Mouse (Mus musculus): ENCODE data around the gene Tmem198b. TPM values are rescaled to one million over a fixed set of nuclear protein-coding genes. Genes with fewer than 3 reads are reported as not detected.

Gene Tmem198b
- total RNA-seq, 4 experiments from 2014 or later: 4.4 to 5.6 (median 4.8) TPM

- no peak for DNase-seq (ENCODE audit: low spot score)
Observed at GRCm38 (mm10) chr10:128801981-128802495, 2.1 kb downstream of the Tmem198b start.

GRCm38 (mm10) chr10:128798676-128799075 lies 5.5 kb downstream of the Tmem198b start:
- DNase-seq (ENCODE audit: low spot score): no peak

- DNase-seq (ENCODE audit: low spot score): no peak
Observed at GRCm38 (mm10) chr10:128795581-128795980, 8.6 kb downstream of the Tmem198b start.

DNA sequence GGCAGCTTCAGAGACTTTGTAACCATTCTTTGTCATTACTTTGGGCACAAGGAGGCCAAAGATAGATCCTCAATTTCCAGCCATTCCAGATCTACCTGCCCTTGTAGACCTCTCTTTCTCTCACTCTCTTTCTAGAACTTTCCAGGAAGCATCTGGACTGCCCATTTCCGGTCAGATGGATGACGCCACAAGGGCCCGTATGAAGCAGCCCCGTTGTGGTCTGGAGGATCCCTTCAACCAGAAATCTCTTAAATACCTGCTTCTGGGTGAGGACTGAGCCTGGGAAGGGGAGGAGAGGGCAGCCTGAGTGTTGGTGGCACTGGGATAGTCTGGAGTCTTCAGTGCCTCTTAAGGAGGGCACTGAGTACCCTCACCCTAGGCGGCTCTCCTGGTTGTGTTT lies 9.8 kb downstream of the Tmem198b start:
- no peak for DNase-seq (ENCODE audit: low spot score)

- DNase-seq (ENCODE audit: low spot score): no peak
Observed at GRCm38 (mm10) chr10:128793258-128793657, 10.9 kb downstream of the Tmem198b start.

DNA sequence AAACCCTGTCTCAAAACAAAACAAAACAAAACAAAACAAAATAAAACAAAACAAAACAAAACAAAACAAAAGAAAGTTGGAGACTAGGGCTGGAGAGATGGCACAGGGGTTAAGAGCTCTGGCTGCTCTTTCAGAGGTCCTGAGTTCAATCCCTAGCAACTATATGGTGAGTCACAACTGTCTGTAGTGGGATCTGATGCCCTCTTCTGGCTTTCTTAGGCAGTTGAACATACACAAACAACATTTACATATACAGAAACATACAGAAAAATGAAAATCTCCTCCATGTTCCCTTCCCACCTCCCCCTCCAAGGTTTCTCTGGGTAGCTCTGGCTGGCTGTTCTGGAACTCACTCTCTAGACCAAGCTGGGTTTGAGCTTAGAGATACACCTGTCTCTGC lies 12.1 kb downstream of the Tmem198b start:
- DNase-seq (ENCODE audit: low spot score): no peak

GRCm38 (mm10) chr10:128790398-128791124 lies 13.6 kb downstream of the Tmem198b start, which contains the start of gene Mmp19:
Mmp19 (plus strand) TSS chr10:128790910.
- DNase-seq (ENCODE audit: low spot score): no peak

DNA sequence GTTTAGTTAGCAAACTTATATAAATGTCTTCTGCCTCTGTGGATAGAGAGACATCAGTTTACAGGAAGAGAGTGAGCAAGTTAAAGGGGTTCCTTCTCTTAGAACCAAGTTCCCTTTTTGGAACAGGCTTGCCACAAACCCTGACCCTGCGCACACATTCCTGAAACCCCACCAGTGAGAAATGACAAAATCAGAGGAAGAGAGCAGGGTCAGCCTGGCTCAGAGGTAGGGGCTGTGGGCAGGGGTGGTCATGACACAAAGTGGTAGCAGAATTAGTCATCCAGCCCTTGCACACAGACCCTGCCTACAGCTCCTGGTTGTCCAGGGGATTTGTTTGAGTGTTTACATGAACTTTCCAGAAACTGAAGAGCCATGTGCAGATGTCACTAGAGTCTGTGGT lies 24.0 kb downstream of the Tmem198b start:
- no peak for DNase-seq (ENCODE audit: low spot score)

DNA sequence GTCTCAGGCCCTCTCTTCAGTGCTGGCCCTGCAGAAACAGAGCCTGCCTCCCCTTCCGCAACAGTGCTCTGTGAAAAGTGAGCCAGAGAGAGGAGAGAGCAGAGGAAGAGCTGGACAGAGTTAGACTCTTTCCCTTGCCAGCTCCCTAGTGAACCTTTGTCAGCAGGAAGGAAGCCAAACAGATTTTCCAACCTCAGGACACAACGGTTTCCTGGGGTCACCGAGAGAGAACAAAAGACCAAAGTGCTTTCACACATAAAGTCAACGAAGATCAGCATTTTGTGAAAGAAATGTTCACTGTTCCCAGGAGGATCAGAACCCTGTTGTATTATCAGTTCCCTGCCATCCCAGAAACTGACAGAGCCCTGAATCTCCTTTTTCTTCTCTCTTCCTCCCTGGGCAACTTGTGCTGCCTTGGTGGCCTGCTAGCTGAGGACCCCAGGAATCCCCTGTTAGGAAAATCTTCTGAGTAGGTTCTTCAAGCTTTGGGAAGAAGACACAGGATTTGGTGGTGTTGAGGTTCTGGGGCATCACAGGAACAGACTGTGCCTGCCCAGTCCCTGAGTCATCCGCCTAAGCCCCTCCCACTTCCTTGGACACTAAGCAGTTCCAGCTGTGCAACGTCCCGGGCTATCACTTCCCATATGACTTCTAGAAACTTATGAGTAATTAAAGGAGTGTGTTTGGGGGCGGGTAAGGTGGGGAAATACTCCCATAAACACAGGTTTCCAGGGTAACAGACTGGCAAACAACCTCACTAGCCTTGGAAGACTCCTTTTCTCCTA lies 25.0 kb downstream of the Tmem198b start:
- DNase-seq (ENCODE audit: low spot score): peak; percentile 94

DNA sequence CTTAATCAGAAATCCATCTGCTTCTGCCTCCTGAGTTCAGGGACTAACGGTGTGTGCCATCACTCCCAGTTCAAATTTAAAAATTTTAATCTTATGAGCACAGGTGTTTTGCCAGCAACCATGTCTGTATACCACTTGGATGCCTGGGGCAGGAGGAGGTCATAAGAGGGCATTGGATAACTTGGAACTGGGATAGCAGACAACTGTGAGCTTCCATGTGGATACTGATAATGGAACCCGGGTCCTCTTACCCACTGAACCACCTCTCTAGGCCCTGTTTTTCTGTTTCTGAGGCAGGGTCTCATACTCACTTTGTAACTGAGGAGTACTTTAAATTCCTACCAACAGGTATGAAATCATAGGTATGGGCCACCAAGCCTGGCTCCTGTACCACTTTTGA lies 25.7 kb downstream of the Tmem198b start:
- DNase-seq (ENCODE audit: low spot score): no peak

DNA sequence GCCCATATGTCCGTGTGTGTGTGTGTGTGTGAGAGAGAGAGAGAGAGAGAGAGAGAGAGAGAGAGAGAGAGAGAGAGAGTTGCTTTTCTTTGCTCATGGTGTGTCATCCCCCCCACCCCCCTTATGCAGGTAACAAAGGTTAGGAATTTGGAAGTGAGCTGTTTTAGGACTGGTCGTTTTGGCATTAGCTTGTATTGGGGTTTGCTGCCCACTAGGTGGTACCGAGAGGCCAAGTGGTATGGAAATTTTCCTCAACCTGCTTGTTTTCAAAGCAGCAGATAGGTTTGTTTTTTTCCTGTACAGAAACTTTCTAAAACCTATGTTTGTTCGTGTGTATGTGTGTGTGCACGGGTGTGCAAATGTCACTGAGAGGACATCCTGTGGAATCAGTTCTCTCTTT lies 30.5 kb downstream of the Tmem198b start:
- no peak for DNase-seq (ENCODE audit: low spot score)

- DNase-seq (ENCODE audit: low spot score): no peak
Observed at GRCm38 (mm10) chr10:128772895-128773294, 31.3 kb downstream of the Tmem198b start.

Other genes with a start within 250 kb of the Tmem198b start
- 10 to 100 TPM; 35.0 to 47.9 (median 39.4) TPM for gene Pa2g4, start 238.4 kb downstream of the Tmem198b start, total RNA-seq (2022)
- gene Erbb3, start 214.7 kb downstream of the Tmem198b start, total RNA-seq (2022): 1 to 10 TPM; 6.9 to 8.5 (median 7.9) TPM
- gene Rps26, start 177.6 kb downstream of the Tmem198b start, total RNA-seq (2022): 100 to 1,000 TPM; 142 to 284 (median 234) TPM
- gene Ikzf4, start 158.4 kb downstream of the Tmem198b start, total RNA-seq (2022): 1 to 10 TPM in 1 of 4 experiments, under 1 TPM in 3; 0.49 to 2.3 (median 0.55) TPM
- 10 to 100 TPM; 23.1 to 28.7 (median 25.9) TPM for gene Suox, start 130.3 kb downstream of the Tmem198b start, total RNA-seq (2022)
- 10 to 100 TPM; 84.0 to 87.9 (median 85.0) TPM for gene Rab5b, start 108.1 kb downstream of the Tmem198b start, total RNA-seq (2022)
- gene Pmel, start 100.2 kb downstream of the Tmem198b start, total RNA-seq (2022): under 1 TPM; 0.29 to 0.79 (median 0.44) TPM
- 1 to 10 TPM; 8.0 to 8.8 (median 8.5) TPM for gene Cdk2, start 99.3 kb downstream of the Tmem198b start, total RNA-seq (2022)
- gene Dgka, start 59.5 kb downstream of the Tmem198b start, total RNA-seq (2022): 10 to 100 TPM; 11.3 to 12.9 (median 12.6) TPM
- 10 to 100 TPM in 1 of 4 experiments, 1 to 10 TPM in 3; 7.9 to 11.1 (median 9.4) TPM for gene Pym1, start 56.5 kb downstream of the Tmem198b start, total RNA-seq (2022)
- gene Mmp19, start 13.5 kb downstream of the Tmem198b start, total RNA-seq (2022): 1 to 10 TPM; 2.2 to 2.8 (median 2.5) TPM
- gene Dnajc14, start 308 bp downstream of the Tmem198b start, total RNA-seq (2022): 10 to 100 TPM; 34.7 to 38.9 (median 35.9) TPM
- 10 to 100 TPM; 31.5 to 40.7 (median 36.8) TPM for gene Sarnp, start 13.0 kb upstream of the Tmem198b start, total RNA-seq (2022)
- gene Ormdl2, start 17.3 kb upstream of the Tmem198b start, total RNA-seq (2022): 10 to 100 TPM in 1 of 4 experiments, 1 to 10 TPM in 3; 5.8 to 10.5 (median 7.0) TPM
- gene Gdf11, start 87.3 kb upstream of the Tmem198b start, total RNA-seq (2022): 1 to 10 TPM; 1.3 to 3.0 (median 1.9) TPM
- 100 to 1,000 TPM; 121 to 171 (median 135) TPM for gene Cd63, start 96.6 kb upstream of the Tmem198b start, total RNA-seq (2022)
- 1 to 10 TPM; 3.8 to 6.2 (median 5.2) TPM for gene Rdh5, start 118.5 kb upstream of the Tmem198b start, total RNA-seq (2022)
- gene Bloc1s1, start 119.7 kb upstream of the Tmem198b start, total RNA-seq (2022): 100 to 1,000 TPM; 150 to 260 (median 205) TPM
- gene Itga7, start 129.4 kb upstream of the Tmem198b start, total RNA-seq (2022): 100 to 1,000 TPM; 161 to 179 (median 167) TPM
- gene Mettl7b, start 156.6 kb upstream of the Tmem198b start, total RNA-seq (2022): not detected
- not detected for gene Olfr9, start 185.1 kb upstream of the Tmem198b start, total RNA-seq (2022)
- not detected for gene Olfr763, start 206.4 kb upstream of the Tmem198b start, total RNA-seq (2022)
- gene Olfr764-ps1, start 235.5 kb upstream of the Tmem198b start, total RNA-seq (2022): not detected
- not detected for gene Olfr765, start 245.6 kb upstream of the Tmem198b start, total RNA-seq (2022)

Data from heart, adult 8-10 months (tissue).